Mouse (Mus musculus) MEL (cell line): Measurements from ENCODE around the gene Agtrap. TPM values are rescaled to one million over a fixed set of nuclear protein-coding genes. Genes with fewer than 3 reads are reported as not detected.

Source experiments
- DNase-seq: peaks from one replicate; pipeline ENCODE4 v3.0.0; 2011; ENCODE audit warnings: low read depth, low spot score
- H3K27ac ChIP-seq: 2 replicates; pipeline ENCODE4 v1.5.1; 2012; ENCODE audit warnings: low read depth, mild to moderate bottlenecking, control low read depth, low read length, moderate library complexity; ENCODE audit not compliant: control insufficient read depth
- H3K27me3 ChIP-seq, 2 experiments: fragments of 150-350 bp in 1 of 2; sonication (generic) in 1 of 2; 2 replicates each; pipeline ENCODE4 v1.6.1; 2012; ENCODE audit warnings: low read length in 2 of 2, mild to moderate bottlenecking in 2 of 2, improper control_type of control experiment in 1 of 2, moderate library complexity in 1 of 2; ENCODE audit not compliant: insufficient read depth in 2 of 2, control insufficient read depth in 1 of 2
- H3K36me3 ChIP-seq, 2 experiments: 2 replicates each; pipeline ENCODE4 v1.6.1; 2012 to 2014; ENCODE audit warnings: low read length in 2 of 2, improper control_type of control experiment in 1 of 2, inconsistent platforms in 1 of 2, mild to moderate bottlenecking in 1 of 2; ENCODE audit not compliant: insufficient read depth in 2 of 2, control insufficient read depth in 1 of 2
- H3K4me1 ChIP-seq, 2 experiments: fragments of 150-350 bp in 1 of 2; sonication (generic) in 1 of 2; 2 replicates each; pipeline ENCODE4 v1.6.1; 2012; ENCODE audit warnings: low read length in 2 of 2, improper control_type of control experiment in 1 of 2, mild to moderate bottlenecking in 1 of 2; ENCODE audit not compliant: insufficient read depth in 2 of 2, control insufficient read depth in 1 of 2
- H3K4me3 ChIP-seq, 2 experiments: fragments of 150-350 bp in 1 of 2; sonication (generic) in 1 of 2; 2 replicates each; pipeline ENCODE4 v1.5.1; 2012; ENCODE audit warnings: low read depth in 2 of 2, low read length in 2 of 2, mild to moderate bottlenecking in 2 of 2, moderate library complexity in 2 of 2, control low read depth in 1 of 2, improper control_type of control experiment in 1 of 2; ENCODE audit not compliant: control insufficient read depth in 1 of 2, insufficient read depth in 1 of 2
- H3K79me2 ChIP-seq: 2 replicates; pipeline ENCODE4 v1.6.1; 2012; ENCODE audit warnings: mild to moderate bottlenecking, low read length, moderate library complexity; ENCODE audit not compliant: control insufficient read depth, poor library complexity, insufficient read depth
- H3K9ac ChIP-seq: 2 replicates; pipeline ENCODE4 v1.6.1; 2012; ENCODE audit warnings: low read depth, mild to moderate bottlenecking, control low read depth, low read length, moderate library complexity; ENCODE audit not compliant: control insufficient read depth, poor library complexity, severe bottlenecking
- H3K9me3 ChIP-seq: fragments of 150-350 bp; sonication (generic); replicated peaks from 2 replicates; pipeline ENCODE4 v1.6.1; 2012; ENCODE audit warnings: mild to moderate bottlenecking, low read length, improper control_type of control experiment, moderate library complexity; ENCODE audit not compliant: insufficient read depth
- BHLHE40 ChIP-seq: IDR thresholded peaks from 2 replicates; pipeline ENCODE4 v1.6.1; 2012; ENCODE audit warnings: low read depth, mild to moderate bottlenecking, inconsistent platforms, low read length, improper control_type of control experiment, borderline replicate concordance
- ELF1 ChIP-seq: IDR thresholded peaks from 2 replicates; pipeline ENCODE4 v1.6.1; 2014; ENCODE audit warnings: low read depth, mild to moderate bottlenecking, inconsistent platforms, low read length, improper control_type of control experiment, moderate library complexity
- GABPA ChIP-seq: IDR thresholded peaks from 2 replicates; pipeline ENCODE4 v1.6.1; 2012; ENCODE audit warnings: low read depth, mild to moderate bottlenecking, inconsistent platforms, low read length, improper control_type of control experiment, moderate library complexity
- GATA1 ChIP-seq: IDR thresholded peaks from 2 replicates; pipeline ENCODE4 v1.6.1; 2011; ENCODE audit warnings: low read depth, low read length, improper control_type of control experiment
- KAT2A ChIP-seq: conservative IDR thresholded peaks from 2 replicates; pipeline ENCODE4 v1.6.1; 2012; ENCODE audit warnings: low read depth, low read length, improper control_type of control experiment, inconsistent platforms
- MAZ ChIP-seq: IDR thresholded peaks from 2 replicates; pipeline ENCODE4 v1.6.1; 2012; ENCODE audit warnings: low read depth, mild to moderate bottlenecking, inconsistent platforms, low read length, improper control_type of control experiment
- NELFE ChIP-seq: IDR thresholded peaks from 2 replicates; pipeline ENCODE4 v1.6.1; 2011; ENCODE audit warnings: low read depth, low read length, improper control_type of control experiment
- POLR2A ChIP-seq, 2 experiments: IDR thresholded peaks; 2 replicates each; pipeline ENCODE4 v1.6.1; 2011 to 2012; ENCODE audit warnings: low read length in 2 of 2, mild to moderate bottlenecking in 2 of 2, control low read depth in 1 of 2, improper control_type of control experiment in 1 of 2, low read depth in 1 of 2, moderate library complexity in 1 of 2; ENCODE audit not compliant: control insufficient read depth in 1 of 2, insufficient read depth in 1 of 2, poor library complexity in 1 of 2
- RAD21 ChIP-seq: IDR thresholded peaks from 2 replicates; pipeline ENCODE4 v1.6.1; 2011; ENCODE audit warnings: mild to moderate bottlenecking, low read depth, low read length, improper control_type of control experiment
- RCOR1 ChIP-seq: IDR thresholded peaks from 2 replicates; pipeline ENCODE4 v1.6.1; 2012; ENCODE audit warnings: low read depth, mild to moderate bottlenecking, inconsistent platforms, low read length, improper control_type of control experiment
- TAL1 ChIP-seq: IDR thresholded peaks from 2 replicates; pipeline ENCODE4 v1.6.1; 2012; ENCODE audit warnings: mild to moderate bottlenecking, inconsistent platforms, low read length, moderate library complexity, mixed read lengths
- USF2 ChIP-seq, 2 experiments: IDR thresholded peaks; 2 replicates each; pipeline ENCODE4 v1.6.1; 2011 to 2012; ENCODE audit warnings: improper control_type of control experiment in 2 of 2, low read length in 2 of 2, borderline replicate concordance in 1 of 2, inconsistent platforms in 1 of 2, low read depth in 1 of 2, mild to moderate bottlenecking in 1 of 2; ENCODE audit not compliant: insufficient read depth in 1 of 2
- ZC3H11A ChIP-seq: IDR thresholded peaks from 2 replicates; pipeline ENCODE4 v1.6.1; 2012; ENCODE audit warnings: low read depth, mild to moderate bottlenecking, inconsistent platforms, low read length, improper control_type of control experiment
- polyA plus RNA-seq, 2 experiments: library from polyadenylated mRNA; stranded (reverse) in 1 of 2; unstranded in 1 of 2; fragments of >175 nt in 1 of 2; fragments of >200 nt in 1 of 2; gene quantifications; 2 replicates each; pipeline versions ENCODE4 v1.2.1 to v1.2.4; 2012; ENCODE audit warnings: low replicate concordance in 2 of 2, low read depth in 1 of 2; ENCODE audit not compliant: insufficient read length in 2 of 2, insufficient read depth in 1 of 2, missing spikeins in 1 of 2
- total RNA-seq: library from RNA; depleted of rRNA; stranded (reverse); fragments of 300-350 nt; gene quantifications from 2 replicates; pipeline ENCODE4 v1.2.3, GENCODE M21; 2012

The Agtrap gene
- total and polyA plus RNA-seq, 3 experiments = 5.0 to 16.0 TPM; not detected in 1

- Histone ChIP-seq H3K36me3 (peaks cover 0 to 3% of the 10 kb centered on the region in 2 experiments; a peak in 2 of 4 replicates), H3K27me3 (no peaks in the 10 kb centered on the region; a peak in 2 of 4 replicates), H3K9ac (no peak overlapping the region)
Measured at GRCm38 (mm10) chr4:148131497-148132081, 43.8 kb upstream of the Agtrap start.

GRCm38 (mm10) chr4:148130561-148131413 lies 43.0 kb upstream of the Agtrap start, which contains the start of gene Draxin:
Gene Draxin (minus strand): TSS chr4:148130698.
- Histone ChIP-seq H3K9me3 (no peaks in the 10 kb centered on the region), H3K4me1 (peaks cover 2 to 4% of the 10 kb centered on the region in 2 experiments; a peak in 3 of 4 replicates), H3K36me3 (peaks cover 0 to 3% of the 10 kb centered on the region in 2 experiments; a peak in 2 of 4 replicates), H3K27me3 (no peaks in the 10 kb centered on the region; a peak in 2 of 4 replicates), H3K9ac (no peak within 1 kb of the TSS), H3K4me3 (no peak within 1 kb of the TSS), H3K27ac (no peak within 1 kb of the TSS), H3K79me2 (no peaks in the 10 kb centered on the region)
- TF ChIP-seq MAZ (no peak), RAD21 (no peak)
- no peak for DNase-seq

More at GRCm38 (mm10) chr4:148131497-148132081, 43.8 kb upstream of the Agtrap start:
- peaks cover 2 to 4% of the 10 kb centered on the region in 2 experiments; a peak in 3 of 4 replicates for H3K4me1 ChIP-seq
- H3K79me2 ChIP-seq = no peaks in the 10 kb centered on the region
- TF ChIP-seq TAL1 (no peak), GATA1 (no peak), NELFE (no peak), RCOR1 (no peak), ELF1 (no peak), RAD21 (no peak), ZC3H11A (no peak), USF2 (IDR thresholded peaks at IDR 0.05; ENCODE audit: borderline replicate concordance in 1 of 2, insufficient read depth in 1 of 2, low read depth in 1 of 2, low read length in 2 of 2) (no peak), KAT2A (no peak), GABPA (no peak)
- H3K4me3 ChIP-seq = no peak overlapping the region
- DNase-seq = no peak
- no peak overlapping the region for H3K27ac ChIP-seq
- H3K9me3 ChIP-seq = no peaks in the 10 kb centered on the region

- no peak for DNase-seq
- no peak within 1 kb of the TSS for H3K4me3 ChIP-seq
- no peak within 1 kb of the TSS for H3K9ac ChIP-seq
- H3K27ac ChIP-seq = no peak within 1 kb of the TSS
- H3K9me3 ChIP-seq = no peaks in the 10 kb centered on the region
- H3K27me3 ChIP-seq = no peaks in the 10 kb centered on the region; a peak in 2 of 4 replicates
- H3K79me2 ChIP-seq = no peaks in the 10 kb centered on the region
- TF ChIP-seq POLR2A (IDR thresholded peaks at IDR 0.05; ENCODE audit: control insufficient read depth in 1 of 2, insufficient read depth in 1 of 2, low read depth in 1 of 2, low read length in 2 of 2, poor library complexity in 1 of 2) (no peak), BHLHE40 (no peak)
- TF ChIP-seq, all 39 proteins: peak for 0
- Histone ChIP-seq H3K4me1 (peaks cover 1 to 2% of the 10 kb centered on the region in 2 experiments; a peak in 3 of 4 replicates), H3K36me3 (peaks cover 0 to under 1% of the 10 kb centered on the region in 2 experiments; a peak in 2 of 4 replicates)
Measured at GRCm38 (mm10) chr4:148130133-148130532, 42.3 kb upstream of the Agtrap start, which contains the start of gene Mad2l2. Gene Mad2l2 (plus strand): TSS chr4:148130384.
